Mouse (Mus musculus) E14TG2a.4 (cell line): ENCODE results near the gene Usp49.

Source experiments
- H3K27me3 ChIP-seq: 2 replicates; pipeline ENCODE4 v1.6.1; 2014; ENCODE audit warnings: low read length, control low read depth; ENCODE audit not compliant: insufficient read depth
- H3K36me3 ChIP-seq: 2 replicates; pipeline ENCODE4 v1.6.1; 2014; ENCODE audit warnings: low read length, control low read depth; ENCODE audit not compliant: insufficient read depth
- H3K4me1 ChIP-seq: replicated peaks from 2 replicates; pipeline ENCODE4 v1.6.1; 2014; ENCODE audit warnings: low read depth, low read length, control low read depth
- H3K4me3 ChIP-seq: replicated peaks from 2 replicates; pipeline ENCODE4 v1.5.1; 2014; ENCODE audit warnings: mild to moderate bottlenecking, low read length
- H3K9me3 ChIP-seq: 2 replicates; pipeline ENCODE4 v1.6.1; 2014; ENCODE audit warnings: low read length, control low read depth
- CTCF ChIP-seq: conservative IDR thresholded peaks from 2 replicates; pipeline ENCODE4 v1.5.1; 2014; ENCODE audit warnings: low read length
- NANOG ChIP-seq: IDR thresholded peaks from 2 replicates; pipeline ENCODE4 v1.6.1; 2014; ENCODE audit warnings: borderline replicate concordance, low read length, mixed read lengths
- POU5F1 ChIP-seq: IDR thresholded peaks from 2 replicates; pipeline ENCODE4 v1.6.1; 2014; ENCODE audit warnings: low read length, borderline replicate concordance

Usp49 gene

GRCm38 (mm10) chr17:47628851-47629676 is 1.4 kb upstream of the Usp49 start:
- peaks cover 30% of the 10 kb centered on the region for H3K36me3 ChIP-seq
- no peak for TF ChIP-seq CTCF
- TF ChIP-seq NANOG = no peak
- TF ChIP-seq POU5F1 = no peak
- H3K4me1 ChIP-seq = peaks cover 34% of the 10 kb centered on the region
- H3K27me3 ChIP-seq = peaks cover 11% of the 10 kb centered on the region
- peak overlapping the region; percentile 87 for H3K4me3 ChIP-seq
- no peaks in the 10 kb centered on the region for H3K9me3 ChIP-seq

GRCm38 (mm10) chr17:47629717-47630677 is 493 bp upstream of the Usp49 start:
- Histone ChIP-seq H3K36me3 (peaks cover 25% of the 10 kb centered on the region), H3K27me3 (peaks cover 11% of the 10 kb centered on the region), H3K4me1 (peaks cover 33% of the 10 kb centered on the region), H3K9me3 (no peaks in the 10 kb centered on the region), H3K4me3 (peak overlapping the region; percentile 87)
- no peak for TF ChIP-seq NANOG
- no peak for TF ChIP-seq CTCF
- no peak for TF ChIP-seq POU5F1

- H3K36me3 ChIP-seq = peaks cover 9% of the 10 kb centered on the region; the same call in 1 of the 2 replicates
- H3K4me3 ChIP-seq = no peak overlapping the region
- peaks cover 11% of the 10 kb centered on the region for H3K27me3 ChIP-seq
- peaks cover 31% of the 10 kb centered on the region for H3K4me1 ChIP-seq
- no peaks in the 10 kb centered on the region for H3K9me3 ChIP-seq
- TF ChIP-seq POU5F1 (no peak), CTCF (no peak), NANOG (no peak)
These were observed 1.8 kb downstream of the Usp49 start for GRCm38 (mm10) chr17:47632181-47632840.

GRCm38 (mm10) chr17:47633999-47634770 is 3.7 kb downstream of the Usp49 start:
- peaks cover 26% of the 10 kb centered on the region for H3K4me1 ChIP-seq
- H3K9me3 ChIP-seq = no peaks in the 10 kb centered on the region
- H3K36me3 ChIP-seq = 0 out of 2 replicates have a peak, but pooled peaks cover 6% of the 10 kb centered on the region
- TF ChIP-seq POU5F1 = no peak
- TF ChIP-seq NANOG = no peak
- no peak for TF ChIP-seq CTCF
- peaks cover 11% of the 10 kb centered on the region for H3K27me3 ChIP-seq
- H3K4me3 ChIP-seq = no peak overlapping the region

- Histone ChIP-seq H3K9me3 (no peaks in the 10 kb centered on the region), H3K4me3 (no peak overlapping the region)
- TF ChIP-seq POU5F1 (no peak), CTCF (peak; percentile 36), NANOG (no peak)
These were observed 12.5 kb downstream of the Usp49 start for GRCm38 (mm10) chr17:47642992-47643391.

GRCm38 (mm10) chr17:47646683-47647082 is 16.2 kb downstream of the Usp49 start:
- H3K27me3 ChIP-seq = no peaks in the 10 kb centered on the region
- no peaks in the 10 kb centered on the region for H3K9me3 ChIP-seq
- TF ChIP-seq NANOG (no peak), CTCF (peak; percentile 67)
- H3K4me3 ChIP-seq = no peak overlapping the region
- H3K36me3 ChIP-seq = no peaks in the 10 kb centered on the region
- H3K4me1 ChIP-seq = peaks cover 53% of the 10 kb centered on the region

More at GRCm38 (mm10) chr17:47642992-47643391, 12.5 kb downstream of the Usp49 start:
- Histone ChIP-seq H3K27me3 (no peaks in the 10 kb centered on the region), H3K4me1 (peaks cover 33% of the 10 kb centered on the region), H3K36me3 (no peaks in the 10 kb centered on the region)

- H3K4me3 ChIP-seq = no peak overlapping the region
- TF ChIP-seq CTCF = no peak
- no peak for TF ChIP-seq POU5F1
- no peak for TF ChIP-seq NANOG
- H3K4me1 ChIP-seq = peaks cover 54% of the 10 kb centered on the region
- H3K27me3 ChIP-seq = no peaks in the 10 kb centered on the region
- H3K36me3 ChIP-seq = no peaks in the 10 kb centered on the region
- H3K9me3 ChIP-seq = no peaks in the 10 kb centered on the region
These were observed 18.5 kb downstream of the Usp49 start for GRCm38 (mm10) chr17:47648966-47649365.
